Mouse (Mus musculus) C2C12 (cell line): ENCODE measurements around the gene Frmd5.

Experiments
- CEBPB ChIP-seq: IDR thresholded peaks from one replicate; pipeline ENCODE4 v1.6.1; 2011; ENCODE audit warnings: low read depth, mild to moderate bottlenecking, control low read depth, moderate library complexity
- CTCF ChIP-seq: IDR thresholded peaks from one replicate; pipeline ENCODE4 v1.5.1; 2011; ENCODE audit not compliant: control insufficient read depth, insufficient read depth, insufficient read length
- FOSL1 ChIP-seq: IDR thresholded peaks from one replicate; pipeline ENCODE4 v1.8.0; 2011; ENCODE audit warnings: mild to moderate bottlenecking, low read length; ENCODE audit not compliant: poor library complexity, insufficient read depth, severe bottlenecking
- MAX ChIP-seq: IDR thresholded peaks from one replicate; pipeline ENCODE4 v1.6.1; 2011; ENCODE audit warnings: mild to moderate bottlenecking, control low read depth
- MYOD1 ChIP-seq: IDR thresholded peaks from one replicate; pipeline ENCODE4 v1.6.1; 2011; ENCODE audit warnings: low read depth; ENCODE audit not compliant: control insufficient read depth, insufficient read length
- MYOG ChIP-seq: IDR thresholded peaks from one replicate; pipeline ENCODE4 v1.6.1; 2011; ENCODE audit not compliant: control insufficient read depth, insufficient read length; ENCODE audit errors: extremely low read depth
- USF1 ChIP-seq: IDR thresholded peaks from one replicate; pipeline ENCODE4 v1.6.1; 2011; ENCODE audit warnings: low read depth, mild to moderate bottlenecking, control low read depth, moderate library complexity

DNA sequence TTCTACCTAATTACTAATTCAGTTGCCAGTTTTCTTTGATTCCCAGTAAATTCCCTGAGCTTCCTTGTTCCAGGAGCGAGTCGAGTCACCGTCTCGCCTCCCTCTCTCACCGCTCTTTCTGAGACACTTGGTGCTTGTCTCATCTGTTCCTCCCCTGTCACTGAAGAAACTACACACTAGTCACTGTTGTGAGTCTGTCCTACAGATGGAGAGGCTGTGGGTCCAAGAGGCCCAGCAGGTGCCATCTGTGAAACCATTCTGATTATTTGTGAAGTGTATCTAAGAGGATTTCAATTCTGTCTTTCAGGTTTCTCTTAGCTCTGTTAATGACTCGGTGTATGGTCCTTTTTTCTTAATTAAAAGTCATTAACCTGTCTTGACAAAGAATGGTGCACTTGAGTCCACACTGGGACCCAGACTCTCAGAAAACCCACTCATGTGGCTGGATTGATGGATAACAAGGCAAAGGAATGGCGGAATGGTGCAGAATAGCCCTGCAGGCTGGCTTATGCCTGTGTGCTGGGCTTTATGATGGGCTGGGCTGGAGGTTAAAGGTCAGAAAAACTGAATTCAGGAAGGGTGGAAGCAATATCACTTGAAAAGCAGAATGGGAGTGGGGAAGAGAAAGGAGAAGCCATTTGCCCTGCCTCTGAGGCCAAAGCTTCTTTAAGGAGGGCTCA lies 186.2 kb downstream of the Frmd5 start:
- no peak for TF ChIP-seq CTCF
- no peak for TF ChIP-seq MAX
- TF ChIP-seq MYOG = no peak
- no peak for TF ChIP-seq MYOD1
- no peak for TF ChIP-seq USF1
- TF ChIP-seq CEBPB = no peak
- no peak for TF ChIP-seq FOSL1
